In the genomic region with DNA sequence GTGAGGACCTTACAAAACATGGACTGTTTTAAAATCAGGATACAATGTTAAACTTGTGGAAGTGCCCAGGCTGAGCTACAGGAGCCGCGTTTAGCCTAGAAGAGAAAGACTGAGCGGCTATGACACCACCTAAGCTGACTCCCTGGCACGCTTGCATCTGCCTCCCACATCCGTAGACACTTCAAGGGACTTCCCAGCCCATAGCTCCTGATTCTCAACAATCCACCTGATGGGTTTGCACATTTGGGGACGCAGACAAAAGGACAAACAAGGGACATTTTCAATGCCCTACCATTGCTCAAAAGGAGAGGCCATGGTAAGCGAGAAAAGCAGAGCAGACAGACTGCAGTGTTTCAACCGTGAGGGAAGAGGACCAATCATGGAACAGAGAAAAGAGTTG, we compare ENCODE assay signal across 8 mouse cellular contexts. TPM values are rescaled to one million over a fixed set of nuclear protein-coding genes. Genes with fewer than 3 reads are reported as not detected.
DNase-seq lines count a peak whose midpoint lies in the region; ATAC-seq and TF ChIP-seq lines count a peak whose summit lies in the region.

No protein-coding gene starts in this region.

- WGBS in kidney, embryonic 16.5 days: 62% methylated on average over 8 of the region's 8 CpGs
- WGBS in embryonic facial prominence, embryonic 12.5 days: 72% methylated on average over 8 of the region's 8 CpGs
- 37% methylated on average over 8 of the region's 8 CpGs for WGBS in hindbrain, postnatal 0 days
- 41% methylated on average over 8 of the region's 8 CpGs for WGBS in midbrain, postnatal 0 days

- H3K9ac ChIP-seq in kidney, embryonic 16.5 days (replicated peaks; ENCODE audit: low read length): peak overlapping the region; percentile 92
- peak overlapping the region; percentile 25; the same call in 1 of the 2 replicates for H3K9ac ChIP-seq in embryonic facial prominence, embryonic 12.5 days
- H3K9ac ChIP-seq in hindbrain, postnatal 0 days (replicated peaks; ENCODE audit: low read length): peak overlapping the region; percentile 95
- peak overlapping the region; percentile 100; the same call in 1 of the 2 replicates for H3K9ac ChIP-seq in midbrain, postnatal 0 days (replicated peaks; ENCODE audit: low read length, poor library complexity, severe bottlenecking)

- DNase-seq in kidney, postnatal 4 days: no peak
- DNase-seq in hindbrain, postnatal 0 days (ENCODE audit: low spot score): no peak
- no peak for DNase-seq in midbrain, postnatal 0 days (ENCODE audit: low spot score)
- DNase-seq in adrenal gland, adult 8-10 months: no peak
- no peak for DNase-seq in gastrocnemius, adult 2 months
- DNase-seq in left cerebral cortex, postnatal 10 days (ENCODE audit: extremely low spot score in 1 of 2, low spot score in 2 of 2): no peak

- no peak for ATAC-seq in kidney, embryonic 16.5 days (ENCODE audit: low FRiP score, low TSS enrichment)
- no peak for ATAC-seq in embryonic facial prominence, embryonic 12.5 days (ENCODE audit: insufficient number of reproducible peaks, insufficient read depth, low FRiP score, low TSS enrichment)
- no peak for ATAC-seq in hindbrain, postnatal 0 days
- no peak for ATAC-seq in midbrain, postnatal 0 days (ENCODE audit: low FRiP score)

- intact Hi-C loops in gastrocnemius, adult 2 months (cut with DNase I): no loop called here
- intact Hi-C loops in left cerebral cortex, postnatal 10 days (cut with DNase I): no loop called here

- H3K36me3 ChIP-seq in kidney, embryonic 16.5 days (ENCODE audit: insufficient read depth, low read length): peaks cover 17% of the 10 kb centered on the region
- peaks cover 11% of the 10 kb centered on the region; the same call in 1 of the 2 replicates for H3K36me3 ChIP-seq in embryonic facial prominence, embryonic 12.5 days
- H3K36me3 ChIP-seq in hindbrain, postnatal 0 days (ENCODE audit: insufficient read depth, low read length): no peaks in the 10 kb centered on the region; the same call in 1 of the 2 replicates
- H3K36me3 ChIP-seq in midbrain, postnatal 0 days (ENCODE audit: insufficient read depth, low read length): no peaks in the 10 kb centered on the region

- H3K4me1 ChIP-seq in kidney, embryonic 16.5 days (ENCODE audit: insufficient read depth, low read length): peaks cover 27% of the 10 kb centered on the region
- H3K4me1 ChIP-seq in embryonic facial prominence, embryonic 12.5 days: peaks cover 21% of the 10 kb centered on the region
- H3K4me1 ChIP-seq in hindbrain, postnatal 0 days (ENCODE audit: insufficient read depth, low read length): peaks cover 9% of the 10 kb centered on the region; the same call in 1 of the 2 replicates
- H3K4me1 ChIP-seq in midbrain, postnatal 0 days (ENCODE audit: insufficient read depth, low read length): peaks cover 16% of the 10 kb centered on the region

- H3K9me3 ChIP-seq in kidney, embryonic 16.5 days (ENCODE audit: low read length): peaks cover 4% of the 10 kb centered on the region; the same call in 1 of the 2 replicates
- no peaks in the 10 kb centered on the region for H3K9me3 ChIP-seq in embryonic facial prominence, embryonic 12.5 days
- no peaks in the 10 kb centered on the region for H3K9me3 ChIP-seq in hindbrain, postnatal 0 days (ENCODE audit: low read length)
- H3K9me3 ChIP-seq in midbrain, postnatal 0 days (ENCODE audit: low read length): no peaks in the 10 kb centered on the region

- no peak for TF ChIP-seq CTCF in hindbrain, postnatal 0 days (IDR thresholded peaks at IDR 0.05; ENCODE audit: low read depth)
- no peak for TF ChIP-seq CTCF in midbrain, postnatal 0 days (IDR thresholded peaks at IDR 0.05)
- no peak for TF ChIP-seq CTCF in gastrocnemius, adult 2 months (IDR thresholded peaks at IDR 0.05)

- H3K27me3 ChIP-seq in kidney, embryonic 16.5 days (ENCODE audit: insufficient read depth, low read length): no peaks in the 10 kb centered on the region
- no peaks in the 10 kb centered on the region for H3K27me3 ChIP-seq in embryonic facial prominence, embryonic 12.5 days
- no peaks in the 10 kb centered on the region for H3K27me3 ChIP-seq in hindbrain, postnatal 0 days (ENCODE audit: insufficient read depth, low read length)
- no peaks in the 10 kb centered on the region for H3K27me3 ChIP-seq in midbrain, postnatal 0 days (ENCODE audit: insufficient read depth, low read length)

- H3K4me2 ChIP-seq in kidney, embryonic 16.5 days (replicated peaks; ENCODE audit: low read depth, low read length): peak overlapping the region; percentile 96
- H3K4me2 ChIP-seq in embryonic facial prominence, embryonic 12.5 days (replicated peaks): peak overlapping the region; percentile 73
- peak overlapping the region; percentile 94 for H3K4me2 ChIP-seq in hindbrain, postnatal 0 days (ENCODE audit: low read depth, low read length)
- H3K4me2 ChIP-seq in midbrain, postnatal 0 days (ENCODE audit: low read depth, low read length, poor library complexity, severe bottlenecking): peak overlapping the region; percentile 88

- no peak overlapping the region for H3K27ac ChIP-seq in kidney, embryonic 16.5 days (ENCODE audit: low read length)
- no peak overlapping the region for H3K27ac ChIP-seq in embryonic facial prominence, embryonic 12.5 days
- H3K27ac ChIP-seq in hindbrain, postnatal 0 days: peak overlapping the region; percentile 66
- no peak overlapping the region; the same call in 1 of the 2 replicates for H3K27ac ChIP-seq in midbrain, postnatal 0 days (ENCODE audit: low read depth, low read length)
- H3K27ac ChIP-seq in gastrocnemius, adult 2 months: no peak overlapping the region

- peak overlapping the region; percentile 71 for H3K4me3 ChIP-seq in kidney, embryonic 16.5 days (ENCODE audit: low read length)
- peak overlapping the region; percentile 76 for H3K4me3 ChIP-seq in embryonic facial prominence, embryonic 12.5 days
- H3K4me3 ChIP-seq in hindbrain, postnatal 0 days (ENCODE audit: low read length): peak overlapping the region; percentile 69
- peak overlapping the region; percentile 82 for H3K4me3 ChIP-seq in midbrain, postnatal 0 days (ENCODE audit: low read depth, low read length)
- no peak overlapping the region for H3K4me3 ChIP-seq in gastrocnemius, adult 2 months

RNA-seq across cellular contexts. Expression of a gene that starts 3.1 kb away (rescaled TPM):
- 62.4 and 75.7 TPM in 2 replicates for polyA plus RNA-seq in kidney, embryonic 16.5 days (2015; fragmentation: Nextera tagmentation; extraction: Ambion mirVana)
- polyA plus RNA-seq in embryonic facial prominence, embryonic 12.5 days (2016; fragmentation: Nextera tagmentation; extraction: Ambion mirVana): 89.6 and 93.6 TPM in 2 replicates
- 82.6 and 89.1 TPM in 2 replicates for total RNA-seq in hindbrain, postnatal 0 days (2014; rRNA removed)
- 109 and 115 TPM in 2 replicates for polyA plus RNA-seq in hindbrain, postnatal 0 days (2015; fragmentation: Nextera tagmentation; extraction: Ambion mirVana)
- 75.2 and 90.4 TPM in 2 replicates for total RNA-seq in midbrain, postnatal 0 days (2014; rRNA removed)
- 76.1 and 91.2 TPM in 2 replicates for polyA plus RNA-seq in midbrain, postnatal 0 days (2015; fragmentation: Nextera tagmentation; extraction: Ambion mirVana)
- total RNA-seq in adrenal gland, adult 8-10 months (2022): 10 to 100 TPM; 23.1 to 32.4 (median 27.6) TPM
- 1 to 10 TPM; 1.0 to 1.3 TPM for total RNA-seq in gastrocnemius, adult 2 months (2021)
- total RNA-seq in left cerebral cortex, postnatal 10 days (2021): 10 to 100 TPM; 85.2 to 91.0 TPM

RNA-seq across cellular contexts. Expression of a gene that starts 59.9 kb away (rescaled TPM):
- polyA plus RNA-seq in kidney, embryonic 16.5 days (2015; fragmentation: Nextera tagmentation; extraction: Ambion mirVana): 140 and 150 TPM in 2 replicates
- 175 and 179 TPM in 2 replicates for polyA plus RNA-seq in embryonic facial prominence, embryonic 12.5 days (2016; fragmentation: Nextera tagmentation; extraction: Ambion mirVana)
- 82.1 and 85.3 TPM in 2 replicates for total RNA-seq in hindbrain, postnatal 0 days (2014; rRNA removed)
- 72.4 and 74.4 TPM in 2 replicates for polyA plus RNA-seq in hindbrain, postnatal 0 days (2015; fragmentation: Nextera tagmentation; extraction: Ambion mirVana)
- 90.9 and 96.1 TPM in 2 replicates for total RNA-seq in midbrain, postnatal 0 days (2014; rRNA removed)
- 71.3 and 79.4 TPM in 2 replicates for polyA plus RNA-seq in midbrain, postnatal 0 days (2015; fragmentation: Nextera tagmentation; extraction: Ambion mirVana)
- total RNA-seq in adrenal gland, adult 8-10 months (2022): 100 to 1,000 TPM; 132 to 148 (median 137) TPM
- total RNA-seq in gastrocnemius, adult 2 months (2021): 100 to 1,000 TPM; 115 to 116 TPM
- total RNA-seq in left cerebral cortex, postnatal 10 days (2021): 10 to 100 TPM; 69.3 to 72.2 TPM

Comparison
In these comparisons a context has a peak if more than half of its experiments do, and no peak if none do; other contexts are left out.
1. H3K9ac ChIP-seq: peak in every context shown above with its lines; median percentile 100 in midbrain, postnatal 0 days; 95 in hindbrain, postnatal 0 days; 92 in kidney, embryonic 16.5 days; 25 in embryonic facial prominence, embryonic 12.5 days.
2. RNA of a gene that starts 3.1 kb away (total RNA-seq): 85.2 to 91.0 TPM in left cerebral cortex, postnatal 10 days, 82.6 to 89.1 TPM in hindbrain, postnatal 0 days, 75.2 to 90.4 TPM in midbrain, postnatal 0 days and 23.1 to 32.4 TPM in adrenal gland, adult 8-10 months; 1.0 to 1.3 TPM in gastrocnemius, adult 2 months; every median in the first group is over 10 times any median in the second.
3. Peak in every context shown above with its lines, with median percentiles within 50 percentile points of each other: H3K4me2 ChIP-seq.